Mouse (Mus musculus) neutrophil, adult 59 days (primary cell): Measurements from ENCODE around the gene Hecw1. TPM values are rescaled to one million over a fixed set of nuclear protein-coding genes. Genes with fewer than 3 reads are reported as not detected.

ENCODE experiments used
- total RNA-seq, 2 experiments: library from RNA; stranded (reverse); gene quantifications; 1 replicate in 1 of 2; 2 replicates in 1 of 2; pipeline ENCODE4 v1.2.4; 2023

Gene Hecw1
- not detected for total RNA-seq

GRCm38 (mm10) chr13:14522906-14523269 is at the start of gene Hecw1:
Hecw1 (minus strand) TSS chr13:14523228.

Other genes starting within 250 kb of the Hecw1 start
- gene Mrpl32, start 89.9 kb upstream of the Hecw1 start, total RNA-seq: 10 to 100 TPM; 18.9 to 20.4 TPM
- 10 to 100 TPM; 52.6 to 53.7 TPM for gene Psma2, start 90.0 kb upstream of the Hecw1 start, total RNA-seq
- gene AW209491, start 106.9 kb upstream of the Hecw1 start, total RNA-seq: 1 to 10 TPM; 4.7 TPM